Mouse (Mus musculus) R1 (cell line): ENCODE measurements around the gene Macrod2.
"Not testable (repeated sequence)": the region's sequence is repeated elsewhere in the genome, so short reads cannot be mapped to it uniquely, and the experiment has no call there.

Experiments
- DNase-seq: peaks from one replicate; pipeline ENCODE4 v3.0.0-alpha.2; 2018; ENCODE audit warnings: low read depth, low spot score

Macrod2 gene

GRCm38 (mm10) chr2:140698585-140698984 lies 303.5 kb downstream of the Macrod2 start:
- no peak for DNase-seq

GRCm38 (mm10) chr2:140703377-140703776 lies 308.3 kb downstream of the Macrod2 start:
- no peak for DNase-seq

- DNase-seq = peak; percentile 29
Measured at GRCm38 (mm10) chr2:140704146-140704545, 309.0 kb downstream of the Macrod2 start.

DNA sequence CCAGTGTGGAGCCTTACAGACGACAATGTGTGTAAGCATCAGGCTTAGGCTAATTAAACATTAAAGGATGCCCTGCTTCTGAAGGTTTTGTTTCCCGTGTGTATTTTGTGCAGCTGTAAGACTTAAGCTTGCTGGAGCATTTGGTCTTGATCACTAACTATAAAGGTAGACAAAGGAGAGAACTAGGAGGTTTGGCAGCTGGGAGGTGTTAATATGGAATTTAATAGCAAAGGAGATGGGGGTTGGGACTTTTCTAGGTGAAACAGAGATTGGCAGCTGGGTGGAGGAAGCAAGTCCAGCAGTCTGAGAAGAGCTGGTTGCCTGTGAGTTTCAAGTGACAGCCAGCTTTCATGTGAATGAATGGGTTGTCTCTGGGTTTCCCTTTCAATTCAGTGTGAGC lies 310.2 kb downstream of the Macrod2 start:
- DNase-seq = no peak

GRCm38 (mm10) chr2:140707550-140707949 lies 312.4 kb downstream of the Macrod2 start:
- no peak for DNase-seq

GRCm38 (mm10) chr2:140715822-140716221 lies 320.7 kb downstream of the Macrod2 start:
- DNase-seq = no peak

- no peak for DNase-seq
Measured at GRCm38 (mm10) chr2:140717407-140717806, 322.3 kb downstream of the Macrod2 start.

- DNase-seq = no peak
Measured at GRCm38 (mm10) chr2:140732616-140733183, 337.6 kb downstream of the Macrod2 start.

GRCm38 (mm10) chr2:140740511-140740910 lies 345.4 kb downstream of the Macrod2 start:
- no peak for DNase-seq

- DNase-seq = not testable (repeated sequence)
Measured at GRCm38 (mm10) chr2:140742954-140743353, 347.8 kb downstream of the Macrod2 start.

DNA sequence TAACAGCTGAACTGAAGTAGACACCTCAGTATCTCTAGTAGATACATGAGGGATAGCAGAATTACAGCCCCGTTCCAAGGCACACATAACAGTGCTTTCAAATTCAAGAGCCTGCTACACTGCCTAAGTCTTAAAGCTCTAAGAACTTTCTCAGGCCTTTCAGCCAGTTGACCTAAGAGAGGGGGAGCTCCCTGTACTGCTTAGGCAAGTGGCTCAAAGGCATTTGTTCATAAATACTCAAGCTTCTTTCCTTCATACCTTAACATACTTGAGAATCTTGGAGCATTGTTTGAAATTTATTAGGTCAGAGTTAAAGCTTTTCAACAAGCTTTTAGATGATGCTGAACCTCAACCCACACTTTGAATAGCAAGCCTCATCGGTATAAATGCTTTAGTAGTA lies 363.8 kb downstream of the Macrod2 start:
- no peak for DNase-seq

GRCm38 (mm10) chr2:140759732-140760131 lies 364.6 kb downstream of the Macrod2 start:
- peak; percentile 71 for DNase-seq

DNA sequence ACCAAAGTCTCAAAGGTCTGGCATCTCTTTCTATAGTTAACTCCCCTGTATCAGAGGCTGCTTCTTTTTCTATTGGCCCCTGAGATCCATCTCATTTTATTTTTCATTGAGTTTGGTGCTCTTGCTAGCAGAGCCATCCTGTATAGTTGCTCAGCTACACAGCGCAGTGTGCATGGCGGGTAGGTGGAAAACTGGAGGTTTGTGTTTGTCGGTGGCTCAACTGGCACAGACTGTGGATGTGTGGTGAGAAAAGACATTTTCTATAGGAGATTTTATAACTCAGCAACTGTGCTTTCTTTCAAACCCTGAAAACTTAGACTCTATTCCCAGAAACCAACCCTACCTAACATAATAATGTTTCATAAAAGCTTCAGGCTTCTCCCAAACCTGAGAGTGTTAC lies 365.0 kb downstream of the Macrod2 start:
- no peak for DNase-seq

GRCm38 (mm10) chr2:140763076-140763891 lies 368.2 kb downstream of the Macrod2 start:
- no peak for DNase-seq

- DNase-seq = no peak
Measured at GRCm38 (mm10) chr2:140769473-140769872, 374.4 kb downstream of the Macrod2 start.

GRCm38 (mm10) chr2:140772825-140773224 lies 377.7 kb downstream of the Macrod2 start:
- no peak for DNase-seq

GRCm38 (mm10) chr2:140773456-140773855 lies 378.3 kb downstream of the Macrod2 start:
- peak; percentile 43 for DNase-seq

GRCm38 (mm10) chr2:140774808-140775370 lies 379.8 kb downstream of the Macrod2 start:
- DNase-seq = no peak

- no peak for DNase-seq
Measured at GRCm38 (mm10) chr2:140775448-140776101, 380.5 kb downstream of the Macrod2 start.

DNA sequence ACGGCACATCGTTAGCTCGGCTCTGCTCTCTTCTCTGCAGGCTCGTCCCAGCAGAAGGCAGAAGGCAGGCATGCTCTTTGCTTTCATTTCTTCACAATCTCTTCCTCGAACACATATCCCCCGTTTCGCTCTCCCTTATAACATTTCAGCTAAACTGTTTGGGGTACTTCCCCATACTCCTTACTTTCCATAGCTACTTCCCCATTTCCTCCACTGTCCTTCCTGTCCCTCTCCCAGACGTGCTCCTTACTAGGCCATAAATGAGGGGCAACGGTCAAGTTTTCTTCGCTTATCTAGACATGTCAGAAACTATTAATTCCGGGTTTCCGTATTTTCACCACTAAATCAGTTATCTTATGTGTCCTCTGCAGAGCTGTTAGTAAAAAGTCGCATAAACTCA lies 383.1 kb downstream of the Macrod2 start:
- no peak for DNase-seq

- no peak for DNase-seq
Measured at GRCm38 (mm10) chr2:140783041-140783440, 387.9 kb downstream of the Macrod2 start.

DNA sequence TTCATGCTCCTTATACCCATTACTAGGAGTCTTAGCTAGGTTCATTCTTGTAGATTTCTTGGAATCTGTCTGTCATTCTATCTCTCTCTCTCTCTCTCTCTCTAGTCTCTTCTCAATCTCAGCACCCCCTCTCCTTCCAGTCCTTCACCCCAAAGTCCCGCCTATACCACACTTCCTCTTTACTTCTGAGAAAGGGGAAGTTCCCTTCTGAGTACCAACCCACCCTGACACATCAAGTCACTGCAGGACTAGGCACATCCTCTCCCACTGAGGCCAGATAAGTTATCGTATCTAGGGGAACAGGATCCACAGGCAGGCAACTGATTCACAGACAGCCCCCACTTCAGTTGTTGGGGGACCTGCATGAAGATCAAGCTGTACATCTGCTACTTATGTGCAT lies 389.5 kb downstream of the Macrod2 start:
- DNase-seq = no peak
